Mouse (Mus musculus): Measurements from ENCODE around the gene Flot2.

- TF ChIP-seq CTCF (IDR thresholded peaks at IDR 0.05; ENCODE audit: control insufficient read depth, insufficient read depth, insufficient replicate concordance, low read depth, low read length) (no peak), POLR2A (IDR thresholded peaks at IDR 0.05; ENCODE audit: control insufficient read depth, low read depth, low read length) (no peak)
Measured at GRCm38 (mm10) chr11:78073577-78074276, 36.0 kb downstream of the Flot2 start.

Measured in testis, adult 2 months (tissue).